Mouse (Mus musculus): ENCODE results near the gene Atox1. TPM values are rescaled to one million over a fixed set of nuclear protein-coding genes. Genes with fewer than 3 reads are reported as not detected.

Gene Atox1
- 238 and 292 TPM in 2 replicates for polyA plus RNA-seq (2014; fragmentation: Nextera tagmentation; extraction: Ambion mirVana)

DNA sequence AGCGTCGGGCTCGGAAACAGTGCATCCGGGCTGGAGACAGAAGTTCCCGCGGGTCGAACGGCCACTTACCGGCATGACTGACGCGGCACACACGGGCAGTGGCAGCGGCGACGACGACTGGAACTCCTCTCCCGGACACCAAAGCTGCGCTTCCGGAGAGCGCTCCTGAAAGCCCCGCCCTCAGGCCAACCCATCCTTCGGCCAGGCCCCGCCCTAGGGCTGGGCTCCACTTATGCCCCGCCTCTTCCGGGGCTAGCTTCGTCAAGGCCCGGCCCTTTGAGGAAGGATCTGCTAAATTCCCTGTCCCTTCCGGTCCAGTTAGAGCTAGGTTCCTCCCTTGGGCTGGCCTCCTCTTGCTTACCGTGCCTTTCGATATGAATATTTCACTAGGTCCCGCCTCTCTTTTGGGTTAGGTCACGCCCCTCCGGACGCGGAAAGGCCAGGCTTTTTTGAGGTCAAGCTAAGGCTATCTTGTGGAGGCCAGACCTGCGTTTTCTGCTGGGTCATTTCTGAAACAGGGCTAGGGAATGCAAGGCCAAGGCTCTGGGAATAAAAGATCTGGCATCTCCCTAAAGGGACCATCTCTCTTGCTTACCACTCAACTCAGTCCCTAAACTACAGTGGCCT is at the start of gene Atox1:
Gene Atox1, minus strand, starts transcription at position 221 of the 627 bp plus-strand sequence.
- H3K9me3 ChIP-seq (replicated peaks; ENCODE audit: control insufficient read depth, low read length) = no peaks in the 10 kb centered on the region
- peak; percentile 98 for ATAC-seq
- peak within 1 kb of the TSS; percentile 54 for H3K4me3 ChIP-seq (ENCODE audit: low read depth, low read length)
- WGBS = under 1% methylated on average over 36 of the region's 36 CpGs
- H3K4me1 ChIP-seq (ENCODE audit: control insufficient read depth, insufficient read depth, low read length) = peaks cover 7% of the 10 kb centered on the region
- peak; percentile 97 for DNase-seq (ENCODE audit: low spot score)
- no peaks in the 10 kb centered on the region for H3K36me3 ChIP-seq (ENCODE audit: control insufficient read depth, insufficient read depth, low read length)
- peak within 1 kb of the TSS; percentile 48; the same call in 1 of the 2 replicates for H3K27ac ChIP-seq (ENCODE audit: low read depth, low read length)
- peak within 1 kb of the TSS; percentile 62 for H3K9ac ChIP-seq (ENCODE audit: low read length)
- H3K4me2 ChIP-seq (ENCODE audit: low read length) = peak within 1 kb of the TSS; percentile 67
- no peaks in the 10 kb centered on the region for H3K27me3 ChIP-seq (replicated peaks; ENCODE audit: control insufficient read depth, insufficient read depth, low read length)

DNA sequence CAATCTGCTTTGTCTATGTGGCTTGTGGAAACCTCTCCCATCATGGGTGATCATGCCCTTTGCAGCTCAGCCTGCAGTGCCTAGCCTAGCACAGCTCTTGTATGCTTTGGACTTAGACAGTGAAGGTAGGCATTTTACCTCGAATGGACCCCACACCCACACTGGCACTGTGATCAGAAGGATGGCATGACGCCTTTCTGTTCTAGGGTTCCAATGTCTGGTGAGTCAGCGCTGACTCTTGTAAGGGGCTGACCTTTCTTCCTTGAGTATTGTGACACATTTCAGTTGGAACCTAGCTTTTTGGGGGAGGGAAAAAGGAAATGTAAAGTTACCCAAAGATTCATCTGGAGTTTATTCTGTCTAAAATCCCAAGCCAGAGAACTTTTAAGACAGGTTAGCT is 44.4 kb upstream of the Atox1 start:
- no peak for DNase-seq (ENCODE audit: low spot score)
- 87% methylated on average over 3 of the region's 3 CpGs for WGBS
- ATAC-seq = no peak
- Histone ChIP-seq H3K27me3 (replicated peaks; ENCODE audit: control insufficient read depth, insufficient read depth, low read length) (no peaks in the 10 kb centered on the region), H3K9ac (ENCODE audit: low read length) (no peak overlapping the region), H3K4me3 (ENCODE audit: low read depth, low read length) (no peak overlapping the region), H3K27ac (ENCODE audit: low read depth, low read length) (no peak overlapping the region), H3K9me3 (replicated peaks; ENCODE audit: control insufficient read depth, low read length) (no peaks in the 10 kb centered on the region), H3K4me2 (ENCODE audit: low read length) (no peak overlapping the region), H3K4me1 (ENCODE audit: control insufficient read depth, insufficient read depth, low read length) (no peaks in the 10 kb centered on the region), H3K36me3 (ENCODE audit: control insufficient read depth, insufficient read depth, low read length) (peaks cover 28% of the 10 kb centered on the region)

GRCm38 (mm10) chr11:55502886-55503285 is 41.8 kb upstream of the Atox1 start:
- H3K4me2 ChIP-seq (ENCODE audit: low read length) = no peak overlapping the region
- no peaks in the 10 kb centered on the region for H3K4me1 ChIP-seq (ENCODE audit: control insufficient read depth, insufficient read depth, low read length)
- no peak overlapping the region for H3K9ac ChIP-seq (ENCODE audit: low read length)
- no peak overlapping the region for H3K27ac ChIP-seq (ENCODE audit: low read depth, low read length)
- H3K9me3 ChIP-seq (replicated peaks; ENCODE audit: control insufficient read depth, low read length) = no peaks in the 10 kb centered on the region
- no peak for ATAC-seq
- WGBS = 83% methylated on average over 5 of the region's 5 CpGs
- H3K36me3 ChIP-seq (ENCODE audit: control insufficient read depth, insufficient read depth, low read length) = peaks cover 49% of the 10 kb centered on the region
- H3K4me3 ChIP-seq (ENCODE audit: low read depth, low read length) = no peak overlapping the region
- no peak for DNase-seq (ENCODE audit: low spot score)
- no peaks in the 10 kb centered on the region for H3K27me3 ChIP-seq (replicated peaks; ENCODE audit: control insufficient read depth, insufficient read depth, low read length)

- 85% methylated on average over 8 of the region's 8 CpGs for WGBS
- H3K27me3 ChIP-seq (replicated peaks; ENCODE audit: control insufficient read depth, insufficient read depth, low read length) = no peaks in the 10 kb centered on the region
- H3K36me3 ChIP-seq (ENCODE audit: control insufficient read depth, insufficient read depth, low read length) = peaks cover 57% of the 10 kb centered on the region
- no peak overlapping the region for H3K4me3 ChIP-seq (ENCODE audit: low read depth, low read length)
- no peak for ATAC-seq
- no peak for DNase-seq (ENCODE audit: low spot score)
- H3K9me3 ChIP-seq (replicated peaks; ENCODE audit: control insufficient read depth, low read length) = no peaks in the 10 kb centered on the region
- no peak overlapping the region for H3K9ac ChIP-seq (ENCODE audit: low read length)
- H3K4me2 ChIP-seq (ENCODE audit: low read length) = no peak overlapping the region
- H3K4me1 ChIP-seq (ENCODE audit: control insufficient read depth, insufficient read depth, low read length) = no peaks in the 10 kb centered on the region
- no peak overlapping the region for H3K27ac ChIP-seq (ENCODE audit: low read depth, low read length)
Measured at GRCm38 (mm10) chr11:55501955-55502531, 41.0 kb upstream of the Atox1 start.

GRCm38 (mm10) chr11:55497885-55498284 is 36.8 kb upstream of the Atox1 start:
- Histone ChIP-seq H3K9ac (ENCODE audit: low read length) (no peak overlapping the region), H3K27me3 (replicated peaks; ENCODE audit: control insufficient read depth, insufficient read depth, low read length) (no peaks in the 10 kb centered on the region), H3K4me3 (ENCODE audit: low read depth, low read length) (no peak overlapping the region), H3K9me3 (replicated peaks; ENCODE audit: control insufficient read depth, low read length) (no peaks in the 10 kb centered on the region), H3K27ac (ENCODE audit: low read depth, low read length) (no peak overlapping the region), H3K4me1 (ENCODE audit: control insufficient read depth, insufficient read depth, low read length) (no peaks in the 10 kb centered on the region), H3K4me2 (ENCODE audit: low read length) (no peak overlapping the region), H3K36me3 (ENCODE audit: control insufficient read depth, insufficient read depth, low read length) (peaks cover 89% of the 10 kb centered on the region)
- ATAC-seq = peak; percentile 74
- peak; percentile 71 for DNase-seq (ENCODE audit: low spot score)
- 72% methylated on average over 5 of the region's 5 CpGs for WGBS

DNA sequence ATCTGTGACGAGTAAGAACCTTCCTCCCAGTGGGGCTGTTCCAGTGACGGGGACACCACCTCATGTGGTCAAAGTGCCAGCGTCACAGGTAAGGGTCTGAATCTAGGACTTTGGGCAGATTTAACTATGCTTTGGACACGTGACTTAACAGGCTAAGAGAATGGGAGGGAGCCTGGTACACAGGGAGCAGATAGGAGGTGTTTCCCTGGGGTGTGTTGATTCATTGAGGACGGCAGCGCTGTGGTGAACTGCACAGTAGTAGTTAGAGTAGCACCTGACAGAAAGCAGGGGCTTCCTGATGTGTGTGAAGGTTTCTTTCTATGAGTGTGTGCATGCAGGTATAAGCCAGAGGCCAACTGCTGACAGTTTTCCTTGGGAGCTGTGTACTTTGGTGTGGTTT is 35.1 kb upstream of the Atox1 start:
- no peak for ATAC-seq
- no peak overlapping the region for H3K4me3 ChIP-seq (ENCODE audit: low read depth, low read length)
- no peaks in the 10 kb centered on the region for H3K4me1 ChIP-seq (ENCODE audit: control insufficient read depth, insufficient read depth, low read length)

GRCm38 (mm10) chr11:55485443-55485842 is 24.4 kb upstream of the Atox1 start:
- ATAC-seq = no peak
- Histone ChIP-seq H3K36me3 (ENCODE audit: control insufficient read depth, insufficient read depth, low read length) (peaks cover 62% of the 10 kb centered on the region), H3K27me3 (replicated peaks; ENCODE audit: control insufficient read depth, insufficient read depth, low read length) (no peaks in the 10 kb centered on the region), H3K4me1 (ENCODE audit: control insufficient read depth, insufficient read depth, low read length) (no peaks in the 10 kb centered on the region), H3K9me3 (replicated peaks; ENCODE audit: control insufficient read depth, low read length) (no peaks in the 10 kb centered on the region), H3K4me2 (ENCODE audit: low read length) (no peak overlapping the region), H3K4me3 (ENCODE audit: low read depth, low read length) (no peak overlapping the region), H3K27ac (ENCODE audit: low read depth, low read length) (no peak overlapping the region), H3K9ac (ENCODE audit: low read length) (no peak overlapping the region)
- 94% methylated on average over 7 of the region's 7 CpGs for WGBS
- DNase-seq (ENCODE audit: low spot score) = no peak

More for the DNA sequence above, 35.1 kb upstream of the Atox1 start:
- no peak overlapping the region for H3K27ac ChIP-seq (ENCODE audit: low read depth, low read length)
- 84% methylated on average over 6 of the region's 6 CpGs for WGBS
- no peak overlapping the region for H3K4me2 ChIP-seq (ENCODE audit: low read length)
- no peaks in the 10 kb centered on the region for H3K27me3 ChIP-seq (replicated peaks; ENCODE audit: control insufficient read depth, insufficient read depth, low read length)
- no peak for DNase-seq (ENCODE audit: low spot score)
- no peaks in the 10 kb centered on the region for H3K9me3 ChIP-seq (replicated peaks; ENCODE audit: control insufficient read depth, low read length)
- no peak overlapping the region for H3K9ac ChIP-seq (ENCODE audit: low read length)
- peaks cover 91% of the 10 kb centered on the region for H3K36me3 ChIP-seq (ENCODE audit: control insufficient read depth, insufficient read depth, low read length)

DNA sequence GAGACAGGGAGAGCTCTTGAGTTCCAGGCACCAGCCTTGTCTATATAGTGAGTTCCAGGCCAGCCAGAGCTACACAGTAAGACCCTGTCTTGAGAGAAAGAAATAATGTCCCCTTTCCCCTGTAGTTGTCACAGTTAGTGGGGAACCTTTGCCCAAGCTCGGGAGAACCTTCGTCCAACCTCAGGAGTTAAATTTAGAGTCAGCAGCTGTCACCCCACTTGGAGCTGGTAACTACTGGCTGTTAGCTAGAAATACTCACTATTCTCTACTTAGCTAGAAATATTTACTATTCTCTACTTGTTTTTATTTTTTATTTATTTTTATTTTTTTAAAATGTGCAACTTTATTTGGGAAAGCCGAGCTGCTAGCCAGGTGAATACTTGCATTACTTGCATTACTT is 12.2 kb upstream of the Atox1 start:
- 90% methylated on average over 3 of the region's 3 CpGs for WGBS
- H3K27me3 ChIP-seq (replicated peaks; ENCODE audit: control insufficient read depth, insufficient read depth, low read length) = no peaks in the 10 kb centered on the region
- H3K4me3 ChIP-seq (ENCODE audit: low read depth, low read length) = no peak overlapping the region
- H3K9ac ChIP-seq (ENCODE audit: low read length) = no peak overlapping the region
- H3K4me2 ChIP-seq (ENCODE audit: low read length) = no peak overlapping the region
- peaks cover 18% of the 10 kb centered on the region for H3K4me1 ChIP-seq (ENCODE audit: control insufficient read depth, insufficient read depth, low read length)
- no peaks in the 10 kb centered on the region for H3K9me3 ChIP-seq (replicated peaks; ENCODE audit: control insufficient read depth, low read length)
- peaks cover 26% of the 10 kb centered on the region for H3K36me3 ChIP-seq (ENCODE audit: control insufficient read depth, insufficient read depth, low read length)
- no peak for ATAC-seq
- no peak for DNase-seq (ENCODE audit: low spot score)
- no peak overlapping the region for H3K27ac ChIP-seq (ENCODE audit: low read depth, low read length)

DNA sequence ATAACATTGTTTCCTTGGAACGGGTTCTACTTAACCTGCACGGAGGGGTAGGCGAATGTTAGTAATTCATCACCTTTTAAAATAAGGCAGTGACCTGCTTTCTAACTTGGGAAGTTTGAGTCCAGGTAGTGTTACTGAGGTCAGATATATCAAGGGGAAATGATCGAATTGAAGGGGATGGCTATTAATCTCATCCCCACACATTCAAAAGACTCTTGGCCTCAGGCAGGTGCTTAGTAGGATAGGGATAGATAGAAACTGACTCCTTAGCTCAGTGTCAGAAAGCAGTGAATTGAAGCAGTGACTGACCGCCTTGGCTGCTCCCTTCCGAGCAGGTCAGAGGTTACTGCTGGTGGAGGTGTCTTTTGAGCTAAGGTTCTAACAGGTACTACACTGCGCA is 10.4 kb upstream of the Atox1 start:
- Histone ChIP-seq H3K4me1 (ENCODE audit: control insufficient read depth, insufficient read depth, low read length) (peaks cover 20% of the 10 kb centered on the region), H3K9me3 (replicated peaks; ENCODE audit: control insufficient read depth, low read length) (no peaks in the 10 kb centered on the region), H3K9ac (ENCODE audit: low read length) (no peak overlapping the region), H3K4me3 (ENCODE audit: low read depth, low read length) (no peak overlapping the region), H3K36me3 (ENCODE audit: control insufficient read depth, insufficient read depth, low read length) (peaks cover 20% of the 10 kb centered on the region), H3K27ac (ENCODE audit: low read depth, low read length) (no peak overlapping the region), H3K4me2 (ENCODE audit: low read length) (peak overlapping the region; percentile 79), H3K27me3 (replicated peaks; ENCODE audit: control insufficient read depth, insufficient read depth, low read length) (no peaks in the 10 kb centered on the region)
- WGBS = 95% methylated on average over 7 of the region's 7 CpGs
- ATAC-seq (no peak), DNase-seq (ENCODE audit: low spot score) (no peak)

All from forebrain, embryonic 14.5 days (tissue).